Mouse (Mus musculus): ENCODE measurements around the gene Csnk1g2. TPM values are rescaled to one million over a fixed set of nuclear protein-coding genes. Genes with fewer than 3 reads are reported as not detected.

Gene Csnk1g2
- polyA plus RNA-seq, 1 experiment from 2014 or later = 43.5 TPM

- no peak overlapping the region for H3K27ac ChIP-seq (ENCODE audit: low read length)
- no peak overlapping the region for H3K4me3 ChIP-seq (ENCODE audit: low read depth, low read length)
- peaks cover 48% of the 10 kb centered on the region for H3K36me3 ChIP-seq (ENCODE audit: control insufficient read depth, insufficient read depth, low read length)
- no peaks in the 10 kb centered on the region for H3K27me3 ChIP-seq (ENCODE audit: control insufficient read depth, insufficient read depth, low read length)
- WGBS = 82% methylated on average over 3 of the region's 3 CpGs
- no peaks in the 10 kb centered on the region for H3K9me3 ChIP-seq (ENCODE audit: control insufficient read depth, low read depth, low read length)
- no peak overlapping the region for H3K4me2 ChIP-seq (replicated peaks; ENCODE audit: low read depth, low read length)
- no peak overlapping the region for H3K9ac ChIP-seq (replicated peaks; ENCODE audit: low read depth, low read length)
- ATAC-seq (ENCODE audit: insufficient number of reproducible peaks, insufficient read depth, low FRiP score, low read depth) = no peak
- no peaks in the 10 kb centered on the region for H3K4me1 ChIP-seq (ENCODE audit: control insufficient read depth, insufficient read depth, low read length)
Measured at GRCm38 (mm10) chr10:80613821-80614220, 8.8 kb upstream of the Csnk1g2 start.

- ATAC-seq (ENCODE audit: insufficient number of reproducible peaks, insufficient read depth, low FRiP score, low read depth) = no peak
- Histone ChIP-seq H3K4me1 (ENCODE audit: control insufficient read depth, insufficient read depth, low read length) (no peaks in the 10 kb centered on the region), H3K9ac (replicated peaks; ENCODE audit: low read depth, low read length) (no peak overlapping the region), H3K27ac (ENCODE audit: low read length) (no peak overlapping the region), H3K27me3 (ENCODE audit: control insufficient read depth, insufficient read depth, low read length) (no peaks in the 10 kb centered on the region), H3K36me3 (ENCODE audit: control insufficient read depth, insufficient read depth, low read length) (peaks cover 45% of the 10 kb centered on the region), H3K4me2 (replicated peaks; ENCODE audit: low read depth, low read length) (no peak overlapping the region), H3K4me3 (ENCODE audit: low read depth, low read length) (no peak overlapping the region), H3K9me3 (ENCODE audit: control insufficient read depth, low read depth, low read length) (no peaks in the 10 kb centered on the region)
- WGBS = 92% methylated on average over 6 of the region's 6 CpGs
Measured at GRCm38 (mm10) chr10:80614351-80614750, 8.3 kb upstream of the Csnk1g2 start.

GRCm38 (mm10) chr10:80618181-80618580, 4.5 kb upstream of the Csnk1g2 start:
- Histone ChIP-seq H3K4me2 (replicated peaks; ENCODE audit: low read depth, low read length) (no peak overlapping the region), H3K9me3 (ENCODE audit: control insufficient read depth, low read depth, low read length) (no peaks in the 10 kb centered on the region), H3K4me3 (ENCODE audit: low read depth, low read length) (no peak overlapping the region), H3K9ac (replicated peaks; ENCODE audit: low read depth, low read length) (no peak overlapping the region), H3K27me3 (ENCODE audit: control insufficient read depth, insufficient read depth, low read length) (no peaks in the 10 kb centered on the region), H3K4me1 (ENCODE audit: control insufficient read depth, insufficient read depth, low read length) (peaks cover 4% of the 10 kb centered on the region; the same call in 1 of the 2 replicates), H3K36me3 (ENCODE audit: control insufficient read depth, insufficient read depth, low read length) (peaks cover 26% of the 10 kb centered on the region), H3K27ac (ENCODE audit: low read length) (no peak overlapping the region)
- ATAC-seq (ENCODE audit: insufficient number of reproducible peaks, insufficient read depth, low FRiP score, low read depth) = no peak
- 83% methylated on average over 9 of the region's 9 CpGs for WGBS

- Histone ChIP-seq H3K4me2 (replicated peaks; ENCODE audit: low read depth, low read length) (no peak overlapping the region), H3K4me3 (ENCODE audit: low read depth, low read length) (no peak overlapping the region), H3K4me1 (ENCODE audit: control insufficient read depth, insufficient read depth, low read length) (peaks cover 13% of the 10 kb centered on the region), H3K9ac (replicated peaks; ENCODE audit: low read depth, low read length) (no peak overlapping the region), H3K36me3 (ENCODE audit: control insufficient read depth, insufficient read depth, low read length) (peaks cover 12% of the 10 kb centered on the region), H3K27ac (ENCODE audit: low read length) (no peak overlapping the region), H3K9me3 (ENCODE audit: control insufficient read depth, low read depth, low read length) (no peaks in the 10 kb centered on the region), H3K27me3 (ENCODE audit: control insufficient read depth, insufficient read depth, low read length) (no peaks in the 10 kb centered on the region)
- ATAC-seq (ENCODE audit: insufficient number of reproducible peaks, insufficient read depth, low FRiP score, low read depth) = no peak
- WGBS = 26% methylated on average over 8 of the region's 8 CpGs
Measured at GRCm38 (mm10) chr10:80619465-80620244, 3.0 kb upstream of the Csnk1g2 start.

GRCm38 (mm10) chr10:80620365-80620764, 2.3 kb upstream of the Csnk1g2 start:
- peaks cover 6% of the 10 kb centered on the region for H3K36me3 ChIP-seq (ENCODE audit: control insufficient read depth, insufficient read depth, low read length)
- H3K4me1 ChIP-seq (ENCODE audit: control insufficient read depth, insufficient read depth, low read length) = peaks cover 13% of the 10 kb centered on the region
- no peak overlapping the region for H3K4me3 ChIP-seq (ENCODE audit: low read depth, low read length)
- H3K27me3 ChIP-seq (ENCODE audit: control insufficient read depth, insufficient read depth, low read length) = no peaks in the 10 kb centered on the region
- H3K9ac ChIP-seq (replicated peaks; ENCODE audit: low read depth, low read length) = no peak overlapping the region
- WGBS = 85% methylated on average over 9 of the region's 9 CpGs
- no peak overlapping the region for H3K4me2 ChIP-seq (replicated peaks; ENCODE audit: low read depth, low read length)
- H3K9me3 ChIP-seq (ENCODE audit: control insufficient read depth, low read depth, low read length) = no peaks in the 10 kb centered on the region
- H3K27ac ChIP-seq (ENCODE audit: low read length) = no peak overlapping the region
- ATAC-seq (ENCODE audit: insufficient number of reproducible peaks, insufficient read depth, low FRiP score, low read depth) = no peak

- Histone ChIP-seq H3K27me3 (ENCODE audit: control insufficient read depth, insufficient read depth, low read length) (no peaks in the 10 kb centered on the region), H3K9ac (replicated peaks; ENCODE audit: low read depth, low read length) (peak overlapping the region; percentile 33; the same call in 1 of the 2 replicates), H3K27ac (ENCODE audit: low read length) (peak overlapping the region; percentile 95), H3K4me3 (ENCODE audit: low read depth, low read length) (peak overlapping the region; percentile 86), H3K9me3 (ENCODE audit: control insufficient read depth, low read depth, low read length) (no peaks in the 10 kb centered on the region), H3K36me3 (ENCODE audit: control insufficient read depth, insufficient read depth, low read length) (no peaks in the 10 kb centered on the region; the same call in 1 of the 2 replicates), H3K4me2 (replicated peaks; ENCODE audit: low read depth, low read length) (peak overlapping the region; percentile 62), H3K4me1 (ENCODE audit: control insufficient read depth, insufficient read depth, low read length) (peaks cover 13% of the 10 kb centered on the region)
- no peak for ATAC-seq (ENCODE audit: insufficient number of reproducible peaks, insufficient read depth, low FRiP score, low read depth)
- 52% methylated on average over 16 of the region's 16 CpGs for WGBS
Measured at GRCm38 (mm10) chr10:80620796-80621689, 1.6 kb upstream of the Csnk1g2 start.

GRCm38 (mm10) chr10:80621690-80621939, 1.0 kb upstream of the Csnk1g2 start:
- Histone ChIP-seq H3K9me3 (ENCODE audit: control insufficient read depth, low read depth, low read length) (no peaks in the 10 kb centered on the region), H3K4me3 (ENCODE audit: low read depth, low read length) (peak overlapping the region; percentile 86), H3K4me1 (ENCODE audit: control insufficient read depth, insufficient read depth, low read length) (peaks cover 13% of the 10 kb centered on the region), H3K27me3 (ENCODE audit: control insufficient read depth, insufficient read depth, low read length) (no peaks in the 10 kb centered on the region), H3K36me3 (ENCODE audit: control insufficient read depth, insufficient read depth, low read length) (no peaks in the 10 kb centered on the region; the same call in 1 of the 2 replicates), H3K27ac (ENCODE audit: low read length) (peak overlapping the region; percentile 95), H3K9ac (replicated peaks; ENCODE audit: low read depth, low read length) (peak overlapping the region; percentile 33), H3K4me2 (replicated peaks; ENCODE audit: low read depth, low read length) (peak overlapping the region; percentile 62)
- under 1% methylated on average over 9 of the region's 9 CpGs for whole genome bisulfite sequencing
- no peak for ATAC-seq (ENCODE audit: insufficient number of reproducible peaks, insufficient read depth, low FRiP score, low read depth)

GRCm38 (mm10) chr10:80621940-80622660, 538 bp upstream of the Csnk1g2 start:
- peak; percentile 96 for ATAC-seq (ENCODE audit: insufficient number of reproducible peaks, insufficient read depth, low FRiP score, low read depth)

More at GRCm38 (mm10) chr10:80621940-80622660, 538 bp upstream of the Csnk1g2 start:
- Histone ChIP-seq H3K9ac (replicated peaks; ENCODE audit: low read depth, low read length) (peak overlapping the region; percentile 33), H3K4me3 (ENCODE audit: low read depth, low read length) (peak overlapping the region; percentile 86), H3K27ac (ENCODE audit: low read length) (peak overlapping the region; percentile 95), H3K4me2 (replicated peaks; ENCODE audit: low read depth, low read length) (peak overlapping the region; percentile 86), H3K9me3 (ENCODE audit: control insufficient read depth, low read depth, low read length) (no peaks in the 10 kb centered on the region), H3K27me3 (ENCODE audit: control insufficient read depth, insufficient read depth, low read length) (no peaks in the 10 kb centered on the region), H3K36me3 (ENCODE audit: control insufficient read depth, insufficient read depth, low read length) (no peaks in the 10 kb centered on the region; the same call in 1 of the 2 replicates), H3K4me1 (ENCODE audit: control insufficient read depth, insufficient read depth, low read length) (peaks cover 13% of the 10 kb centered on the region)
- WGBS = under 1% methylated on average over 64 of the region's 64 CpGs
